Mouse (Mus musculus): ENCODE data around the gene Ccdc33. TPM values are rescaled to one million over a fixed set of nuclear protein-coding genes. Genes with fewer than 3 reads are reported as not detected.

Ccdc33 gene
- polyA plus RNA-seq, 1 experiment from 2014 or later = 0.73 TPM

DNA sequence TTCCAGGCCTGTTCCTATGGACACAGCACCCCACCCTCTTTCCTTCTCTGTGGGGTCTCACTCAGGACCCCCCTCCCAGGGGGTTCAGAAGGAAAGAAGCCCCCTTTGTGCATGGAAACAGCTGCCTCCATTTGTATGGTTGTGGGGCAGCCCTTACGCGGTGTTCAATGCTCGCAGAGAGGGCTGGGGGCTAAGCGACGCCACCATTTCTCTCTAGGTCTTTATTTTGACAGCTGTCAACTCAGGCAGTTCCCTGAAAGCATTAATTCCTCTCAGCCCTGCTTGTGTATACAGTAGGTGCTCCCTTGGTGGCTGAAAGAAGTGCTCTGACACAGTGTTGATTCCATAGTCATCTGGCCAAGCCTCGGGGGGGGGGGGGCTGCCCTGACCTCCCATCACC, 15.0 kb downstream of the Ccdc33 start:
- Histone ChIP-seq H3K9ac (replicated peaks) (no peak overlapping the region), H3K36me3 (no peaks in the 10 kb centered on the region), H3K27ac (no peak overlapping the region), H3K4me1 (replicated peaks) (peaks cover 59% of the 10 kb centered on the region), H3K4me2 (replicated peaks) (no peak overlapping the region), H3K4me3 (replicated peaks) (no peak overlapping the region), H3K9me3 (no peaks in the 10 kb centered on the region), H3K27me3 (0 out of 2 replicates have a peak, but pooled peaks cover 7% of the 10 kb centered on the region)
- WGBS = 50% methylated on average over 6 of the region's 6 CpGs
- ATAC-seq = no peak

DNA sequence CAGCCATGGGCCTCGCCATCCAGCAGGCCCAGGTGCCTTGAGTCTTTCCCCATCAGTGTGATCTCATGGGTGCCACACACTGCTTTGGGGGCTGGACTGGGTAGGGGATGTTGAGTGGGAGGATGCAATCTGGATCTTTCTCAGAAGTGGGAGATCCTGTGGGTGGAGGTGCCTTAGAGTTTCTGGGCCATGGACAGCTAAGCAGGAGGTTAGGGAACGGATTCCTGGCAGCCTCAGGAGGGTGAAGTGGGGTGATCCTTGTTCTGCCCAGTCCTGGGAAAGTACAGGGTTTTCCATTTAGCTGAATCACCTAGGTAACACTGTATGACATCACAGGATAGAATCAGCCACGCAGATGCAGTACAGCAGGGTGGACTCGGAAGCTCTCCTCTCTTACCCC, 16.6 kb downstream of the Ccdc33 start:
- Histone ChIP-seq H3K9me3 (no peaks in the 10 kb centered on the region), H3K4me2 (replicated peaks) (no peak overlapping the region), H3K4me3 (replicated peaks) (no peak overlapping the region), H3K9ac (replicated peaks) (no peak overlapping the region), H3K4me1 (replicated peaks) (peaks cover 60% of the 10 kb centered on the region), H3K36me3 (no peaks in the 10 kb centered on the region), H3K27ac (no peak overlapping the region), H3K27me3 (peaks cover 5% of the 10 kb centered on the region; the same call in 1 of the 2 replicates)
- 60% methylated on average over 4 of the region's 4 CpGs for WGBS
- ATAC-seq = no peak

DNA sequence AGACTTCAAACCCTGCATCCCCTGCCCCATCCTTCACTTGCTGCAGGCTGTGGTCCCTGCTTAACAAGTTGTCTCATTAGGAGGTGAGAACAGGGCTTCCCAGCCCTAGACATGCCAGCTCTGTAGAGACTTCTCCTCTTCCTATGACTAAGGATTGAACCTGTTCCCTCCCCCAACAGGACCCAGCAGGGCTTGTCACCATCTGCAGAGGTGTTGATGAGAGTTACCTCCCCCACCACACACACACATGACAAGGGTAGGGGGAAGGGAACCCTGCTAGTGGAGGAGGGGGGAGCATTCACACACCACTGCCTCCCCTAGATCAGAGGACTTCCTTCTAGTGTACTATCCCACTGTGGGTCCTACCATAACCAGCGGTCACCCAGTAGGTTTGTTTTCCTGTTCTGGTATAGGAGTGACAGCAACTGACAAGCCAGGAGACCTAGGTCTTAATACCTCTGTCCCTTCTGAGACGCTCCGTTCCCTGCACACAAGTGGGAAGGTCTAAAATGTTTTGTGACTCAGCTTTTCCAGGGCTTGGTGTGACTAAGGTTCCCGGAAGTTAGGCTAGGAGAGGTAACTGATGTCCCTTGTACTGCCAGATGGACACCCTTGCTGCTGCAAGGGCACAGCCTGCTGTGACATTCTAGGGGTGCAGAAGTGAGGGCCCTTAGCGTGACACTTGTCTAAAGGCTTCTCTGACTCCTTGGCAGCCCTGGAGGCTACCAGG, 18.6 kb downstream of the Ccdc33 start:
- ATAC-seq = no peak
- Histone ChIP-seq H3K4me2 (replicated peaks) (no peak overlapping the region), H3K4me1 (replicated peaks) (peaks cover 54% of the 10 kb centered on the region), H3K27me3 (no peaks in the 10 kb centered on the region; the same call in 1 of the 2 replicates), H3K27ac (no peak overlapping the region), H3K9me3 (no peaks in the 10 kb centered on the region), H3K9ac (replicated peaks) (no peak overlapping the region), H3K4me3 (replicated peaks) (no peak overlapping the region), H3K36me3 (no peaks in the 10 kb centered on the region)
- WGBS = 81% methylated on average over 5 of the region's 5 CpGs

DNA sequence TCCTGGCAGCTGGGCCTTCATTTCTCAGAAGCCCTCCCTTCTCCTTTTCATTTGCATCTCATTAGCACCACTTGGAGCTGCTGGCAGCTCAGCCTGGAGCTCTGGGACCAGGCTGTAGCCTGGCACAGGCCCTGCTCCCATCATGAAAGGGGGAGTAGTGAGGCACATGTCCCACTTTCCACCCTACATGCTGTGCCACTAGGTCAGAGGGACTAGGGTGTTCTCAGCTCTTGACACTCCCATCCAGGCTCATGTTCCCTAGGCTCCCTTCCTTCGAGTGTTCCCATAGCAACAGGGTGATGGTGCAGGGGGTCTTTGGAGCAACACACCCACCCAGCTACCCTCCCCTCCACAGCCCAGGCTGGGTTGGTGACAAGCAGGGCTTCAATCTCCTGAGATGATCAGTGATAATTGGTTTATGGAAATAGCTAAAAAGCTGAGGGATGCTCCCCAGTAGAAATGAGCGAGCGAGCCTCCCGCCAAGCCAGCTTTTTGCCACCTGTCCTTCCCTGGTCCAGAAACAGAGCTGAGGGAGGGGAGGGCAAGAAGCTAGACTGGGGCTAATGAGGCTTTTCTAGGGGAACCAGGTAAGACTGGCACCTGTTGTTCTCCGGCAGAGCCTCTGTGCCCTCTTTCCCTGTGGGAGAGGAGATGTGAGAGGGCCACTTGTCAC, 21.9 kb downstream of the Ccdc33 start:
- Histone ChIP-seq H3K27me3 (no peaks in the 10 kb centered on the region; the same call in 1 of the 2 replicates), H3K4me1 (replicated peaks) (peaks cover 38% of the 10 kb centered on the region), H3K9ac (replicated peaks) (no peak overlapping the region; the same call in 1 of the 2 replicates), H3K4me3 (replicated peaks) (no peak overlapping the region), H3K36me3 (no peaks in the 10 kb centered on the region), H3K27ac (peak overlapping the region; percentile 76), H3K4me2 (replicated peaks) (peak overlapping the region; percentile 22; the same call in 1 of the 2 replicates), H3K9me3 (no peaks in the 10 kb centered on the region)
- WGBS = 48% methylated on average over 5 of the region's 5 CpGs
- peak; percentile 86 for ATAC-seq

DNA sequence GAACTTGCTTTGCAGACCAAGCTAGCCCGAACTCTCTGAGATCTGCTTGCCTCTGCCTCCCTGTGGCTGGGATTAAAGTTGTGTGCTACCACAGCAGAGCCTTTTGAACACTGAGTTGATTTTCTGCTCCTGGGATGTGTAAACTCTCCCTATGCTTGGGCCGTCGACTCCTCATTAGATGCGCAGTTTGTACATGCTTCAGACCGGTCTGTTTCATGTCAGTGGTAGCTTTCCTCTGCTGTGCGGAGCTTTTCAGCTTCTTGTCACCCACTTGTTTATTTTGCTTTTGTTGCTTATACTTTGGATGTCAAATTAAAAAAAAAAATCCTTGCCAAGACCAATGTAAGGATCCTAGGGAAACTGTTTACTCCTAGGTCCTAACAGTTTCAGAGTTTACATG, 22.6 kb downstream of the Ccdc33 start:
- Histone ChIP-seq H3K36me3 (no peaks in the 10 kb centered on the region), H3K27ac (peak overlapping the region; percentile 76; the same call in 1 of the 2 replicates), H3K4me3 (replicated peaks) (no peak overlapping the region), H3K4me1 (replicated peaks) (peaks cover 30% of the 10 kb centered on the region), H3K9ac (replicated peaks) (no peak overlapping the region), H3K27me3 (no peaks in the 10 kb centered on the region; the same call in 1 of the 2 replicates), H3K4me2 (replicated peaks) (no peak overlapping the region), H3K9me3 (no peaks in the 10 kb centered on the region)
- WGBS = 85% methylated on average over 6 of the region's 6 CpGs
- ATAC-seq = no peak

DNA sequence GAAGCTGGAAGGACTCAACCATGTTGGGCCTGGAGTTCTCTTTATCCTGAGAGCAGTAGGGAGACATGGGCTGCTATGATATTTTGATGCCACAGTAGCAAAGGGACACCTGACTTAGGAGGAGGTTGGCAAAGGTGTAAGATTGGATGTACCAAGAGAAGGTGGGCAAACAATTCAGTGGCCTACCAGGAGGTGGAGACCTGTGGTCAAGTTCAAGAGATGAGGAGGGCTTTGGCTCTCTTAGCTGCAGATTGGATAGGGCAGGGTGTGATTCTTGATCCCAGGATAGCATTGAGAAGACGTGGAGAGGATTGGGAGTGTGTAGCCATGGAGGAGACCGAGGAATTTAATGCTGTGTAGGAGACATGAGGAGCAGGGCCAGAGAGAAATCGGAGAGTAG, 24.8 kb downstream of the Ccdc33 start:
- H3K4me1 ChIP-seq (replicated peaks) = peaks cover 25% of the 10 kb centered on the region
- no peaks in the 10 kb centered on the region; the same call in 1 of the 2 replicates for H3K27me3 ChIP-seq
- H3K9me3 ChIP-seq = no peaks in the 10 kb centered on the region
- no peak overlapping the region for H3K9ac ChIP-seq (replicated peaks)
- 72% methylated on average over 3 of the region's 3 CpGs for WGBS
- ATAC-seq = no peak
- H3K36me3 ChIP-seq = no peaks in the 10 kb centered on the region
- no peak overlapping the region for H3K4me3 ChIP-seq (replicated peaks)
- no peak overlapping the region for H3K4me2 ChIP-seq (replicated peaks)
- H3K27ac ChIP-seq = no peak overlapping the region

DNA sequence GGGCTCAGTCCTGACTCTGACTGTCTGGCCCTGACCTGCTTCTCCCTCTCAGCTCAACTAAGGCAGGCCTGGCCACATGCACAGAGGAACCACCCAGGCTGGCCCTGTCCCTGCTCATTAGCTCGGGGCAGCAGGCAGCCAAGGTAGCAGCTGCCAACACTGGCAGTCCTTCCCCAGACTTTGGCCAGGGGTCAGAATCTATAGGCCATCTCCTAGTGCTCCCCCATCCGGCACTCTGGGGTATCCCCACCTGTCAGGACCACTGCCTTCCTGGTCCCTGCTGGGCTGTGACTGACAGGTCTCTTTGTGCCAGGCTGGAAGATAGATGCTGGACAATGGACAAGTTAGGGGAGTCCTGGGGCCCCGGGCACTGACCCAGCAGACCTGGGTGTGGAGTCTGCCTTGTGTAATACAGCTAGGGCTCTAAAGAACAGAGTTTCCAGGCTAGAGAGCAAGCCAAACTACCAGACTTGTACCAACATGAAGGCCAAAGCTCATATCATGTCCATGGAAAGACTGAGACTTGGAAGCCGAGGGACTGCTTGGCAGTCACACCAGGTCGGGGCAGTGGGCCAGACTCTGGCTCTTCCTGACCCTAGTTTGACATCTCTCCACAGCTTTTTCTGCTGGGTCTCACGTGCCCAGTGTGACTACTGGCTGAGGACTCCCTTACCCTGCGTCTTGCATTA, 25.9 kb downstream of the Ccdc33 start:
- 61% methylated on average over 7 of the region's 7 CpGs for WGBS
- Histone ChIP-seq H3K4me2 (replicated peaks) (no peak overlapping the region), H3K4me3 (replicated peaks) (no peak overlapping the region), H3K9me3 (no peaks in the 10 kb centered on the region), H3K27me3 (no peaks in the 10 kb centered on the region), H3K9ac (replicated peaks) (no peak overlapping the region), H3K36me3 (no peaks in the 10 kb centered on the region), H3K27ac (no peak overlapping the region), H3K4me1 (replicated peaks) (peaks cover 29% of the 10 kb centered on the region)
- no peak for ATAC-seq

DNA sequence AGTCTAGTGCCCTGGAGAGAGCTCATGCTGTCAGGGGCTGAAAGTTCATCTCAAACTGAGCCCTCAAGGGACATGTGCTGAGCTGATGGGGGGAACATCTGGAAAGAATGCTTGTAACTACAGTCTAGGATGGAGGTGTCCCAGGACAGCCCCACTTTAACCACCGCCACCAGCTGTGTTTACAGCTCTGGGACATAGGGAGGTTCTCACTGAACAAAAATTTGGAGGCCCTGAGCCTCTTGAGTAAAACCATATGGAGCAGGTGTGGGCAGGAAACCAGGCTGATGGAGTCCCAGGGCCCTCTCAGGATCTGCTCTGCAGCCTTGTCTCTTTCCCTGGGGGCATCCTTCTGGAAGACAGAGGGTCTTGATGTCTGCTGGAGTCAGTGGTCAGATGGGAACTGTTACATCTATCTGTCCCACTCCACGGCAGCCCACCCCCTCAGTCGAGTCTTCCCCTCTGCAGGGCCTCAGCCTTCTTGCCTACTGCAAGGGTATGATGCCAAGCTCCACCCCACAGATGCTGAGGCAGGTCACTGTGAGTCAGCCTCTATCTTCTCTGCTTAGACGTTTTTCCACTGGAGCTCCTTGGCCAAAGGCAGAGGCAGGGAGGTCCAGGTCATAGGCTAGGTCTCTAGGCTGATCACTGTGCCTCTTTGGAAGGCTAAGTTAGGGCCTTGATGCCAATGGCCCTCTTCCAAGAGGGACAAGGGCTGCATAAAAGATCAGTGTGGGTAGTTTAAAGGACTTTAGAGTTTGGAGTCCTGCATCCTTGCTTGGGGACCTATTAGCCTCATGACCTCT, 26.8 kb downstream of the Ccdc33 start:
- 80% methylated on average over 4 of the region's 4 CpGs for WGBS
- Histone ChIP-seq H3K36me3 (no peaks in the 10 kb centered on the region), H3K27me3 (no peaks in the 10 kb centered on the region; the same call in 1 of the 2 replicates), H3K27ac (no peak overlapping the region), H3K9ac (replicated peaks) (no peak overlapping the region), H3K9me3 (no peaks in the 10 kb centered on the region), H3K4me3 (replicated peaks) (no peak overlapping the region), H3K4me1 (replicated peaks) (peaks cover 28% of the 10 kb centered on the region), H3K4me2 (replicated peaks) (no peak overlapping the region)
- ATAC-seq = no peak

DNA sequence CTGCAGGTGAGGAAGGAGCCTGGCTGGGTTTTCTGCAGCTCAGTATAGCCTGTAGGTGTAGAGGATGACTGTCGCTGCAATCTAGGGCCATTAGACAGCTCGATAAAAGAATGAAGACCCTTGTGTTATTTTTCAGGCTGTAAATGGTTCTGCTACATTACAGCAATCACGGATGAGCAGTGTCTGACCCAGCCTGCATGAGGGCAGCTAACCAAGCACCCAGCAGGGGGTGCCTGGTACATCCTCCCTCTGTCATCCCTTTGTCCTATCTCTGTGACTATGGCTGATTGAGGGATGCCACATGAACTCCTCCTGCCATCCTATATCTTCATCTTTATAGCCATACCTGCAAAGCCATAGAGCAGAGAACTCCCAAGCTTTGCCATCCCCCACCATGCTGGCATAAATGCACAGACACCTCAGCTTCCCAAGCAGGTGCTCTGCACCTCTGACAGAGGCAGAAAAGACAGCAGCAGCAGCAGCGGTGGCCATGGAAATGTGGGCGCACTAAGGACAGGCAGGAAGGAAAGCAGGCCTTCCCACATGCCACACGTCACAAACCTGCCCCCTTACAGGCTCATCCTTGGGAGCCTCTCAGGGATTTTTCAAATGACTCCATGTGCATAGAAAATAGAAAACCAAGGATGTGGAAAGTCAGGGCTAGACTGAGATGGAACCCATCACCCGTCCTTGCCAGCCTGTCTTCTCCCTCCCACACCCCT, 31.2 kb downstream of the Ccdc33 start:
- no peak for ATAC-seq

DNA sequence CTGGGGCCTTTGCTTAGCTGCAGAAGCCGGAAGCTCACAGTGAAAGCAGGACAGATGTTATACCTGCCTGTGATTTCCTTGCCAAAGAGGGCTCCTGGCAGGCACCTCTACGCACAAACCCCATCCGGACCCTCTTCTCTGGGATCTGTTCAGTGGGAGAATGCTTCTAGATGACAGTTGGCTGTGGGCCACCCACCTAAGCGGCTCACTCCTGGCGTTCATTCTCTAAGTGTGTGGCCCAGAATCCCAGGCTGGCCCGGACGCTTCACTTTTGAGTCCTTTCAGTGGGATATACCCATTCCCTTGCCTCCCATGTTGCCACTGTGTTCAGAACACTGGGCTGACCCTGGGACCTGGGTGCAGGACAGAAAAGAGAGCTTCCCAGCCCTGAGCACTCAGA, 31.8 kb downstream of the Ccdc33 start:
- H3K4me2 ChIP-seq (replicated peaks) = no peak overlapping the region
- no peak overlapping the region for H3K9ac ChIP-seq (replicated peaks)
- H3K27me3 ChIP-seq = no peaks in the 10 kb centered on the region; the same call in 1 of the 2 replicates
- H3K36me3 ChIP-seq = no peaks in the 10 kb centered on the region
- peaks cover 48% of the 10 kb centered on the region for H3K4me1 ChIP-seq (replicated peaks)
- 63% methylated on average over 7 of the region's 7 CpGs for WGBS
- H3K27ac ChIP-seq = peak overlapping the region; percentile 67
- H3K9me3 ChIP-seq = no peaks in the 10 kb centered on the region
- no peak overlapping the region for H3K4me3 ChIP-seq (replicated peaks)
- ATAC-seq = no peak

More for the DNA sequence above, 31.2 kb downstream of the Ccdc33 start:
- no peak overlapping the region for H3K4me2 ChIP-seq (replicated peaks)
- H3K9me3 ChIP-seq = no peaks in the 10 kb centered on the region
- no peaks in the 10 kb centered on the region for H3K36me3 ChIP-seq
- H3K27me3 ChIP-seq = no peaks in the 10 kb centered on the region; the same call in 1 of the 2 replicates
- no peak overlapping the region for H3K4me3 ChIP-seq (replicated peaks)
- WGBS = 58% methylated on average over 7 of the region's 7 CpGs
- peaks cover 48% of the 10 kb centered on the region for H3K4me1 ChIP-seq (replicated peaks)
- peak overlapping the region; percentile 67 for H3K27ac ChIP-seq
- H3K9ac ChIP-seq (replicated peaks) = 0 out of 2 replicates have a peak overlapping the region, but pooled peaks have one; percentile 15

DNA sequence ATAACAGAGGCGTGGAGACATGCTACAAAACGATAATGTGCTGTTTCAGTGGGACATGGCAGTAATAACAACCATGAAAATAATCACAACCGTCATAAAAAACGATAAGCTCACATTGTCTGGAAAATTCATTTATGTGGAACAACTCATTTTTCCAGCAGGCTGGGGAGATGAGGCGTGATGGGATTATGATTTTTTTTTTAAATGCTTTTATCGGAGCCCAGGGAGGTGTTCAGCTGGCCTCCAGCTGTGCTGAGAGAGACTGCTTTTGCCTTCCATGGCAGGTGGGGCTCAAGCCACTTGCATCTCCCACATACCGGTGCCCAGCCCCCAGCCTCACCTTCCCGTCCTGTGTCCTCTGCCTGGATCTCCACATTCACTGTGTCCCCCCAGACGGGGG, 32.4 kb downstream of the Ccdc33 start:
- Histone ChIP-seq H3K9ac (replicated peaks) (no peak overlapping the region), H3K4me1 (replicated peaks) (peaks cover 52% of the 10 kb centered on the region), H3K36me3 (no peaks in the 10 kb centered on the region), H3K4me3 (replicated peaks) (no peak overlapping the region), H3K27ac (peak overlapping the region; percentile 67), H3K9me3 (no peaks in the 10 kb centered on the region), H3K27me3 (peaks cover 1% of the 10 kb centered on the region; the same call in 1 of the 2 replicates), H3K4me2 (replicated peaks) (no peak overlapping the region)
- WGBS = 19% methylated on average over 9 of the region's 9 CpGs
- ATAC-seq = no peak

Data from midbrain, embryonic 13.5 days (tissue).